Mouse (Mus musculus): ENCODE results near the gene Capn7.
A peak's percentile ranks its signal among the peaks of the same experiment; 100 is the strongest.

The Capn7 gene

GRCm38 (mm10) chr14:31397353-31397752 is 60.9 kb downstream of the Capn7 start:
- DNase-seq: no peak

GRCm38 (mm10) chr14:31397791-31398595 is 61.6 kb downstream of the Capn7 start:
- DNase-seq: no peak

- no peak for DNase-seq
These were observed 62.4 kb downstream of the Capn7 start for GRCm38 (mm10) chr14:31398819-31399218.

- DNase-seq: no peak
These were observed 62.8 kb downstream of the Capn7 start for GRCm38 (mm10) chr14:31399271-31399670.

- DNase-seq: no peak
These were observed 63.8 kb downstream of the Capn7 start for GRCm38 (mm10) chr14:31400246-31400645.

- no peak for DNase-seq
These were observed 64.5 kb downstream of the Capn7 start for GRCm38 (mm10) chr14:31400896-31401295.

- DNase-seq: no peak
These were observed 65.5 kb downstream of the Capn7 start for GRCm38 (mm10) chr14:31401918-31402427.

- DNase-seq: no peak
These were observed 66.3 kb downstream of the Capn7 start for GRCm38 (mm10) chr14:31402693-31403092.

- DNase-seq: no peak
These were observed 67.1 kb downstream of the Capn7 start for GRCm38 (mm10) chr14:31403556-31403955.

GRCm38 (mm10) chr14:31403995-31404394 is 67.6 kb downstream of the Capn7 start:
- no peak for DNase-seq

GRCm38 (mm10) chr14:31404663-31405062 is 68.2 kb downstream of the Capn7 start:
- DNase-seq: no peak

GRCm38 (mm10) chr14:31405652-31406051 is 69.2 kb downstream of the Capn7 start:
- DNase-seq: no peak

- no peak for DNase-seq
These were observed 69.8 kb downstream of the Capn7 start for GRCm38 (mm10) chr14:31406154-31406810.

GRCm38 (mm10) chr14:31407208-31407607 is 70.8 kb downstream of the Capn7 start:
- no peak for DNase-seq

- DNase-seq: no peak
These were observed 71.6 kb downstream of the Capn7 start for GRCm38 (mm10) chr14:31407911-31408604.

GRCm38 (mm10) chr14:31408666-31409065 is 72.2 kb downstream of the Capn7 start:
- DNase-seq: no peak

- DNase-seq: no peak
These were observed 73.8 kb downstream of the Capn7 start for GRCm38 (mm10) chr14:31410123-31410724.

- DNase-seq: no peak
These were observed 74.3 kb downstream of the Capn7 start for GRCm38 (mm10) chr14:31410737-31411136.

- DNase-seq: no peak
These were observed 76.2 kb downstream of the Capn7 start for GRCm38 (mm10) chr14:31412651-31413056.

- peak; percentile 32 for DNase-seq
These were observed 77.1 kb downstream of the Capn7 start for GRCm38 (mm10) chr14:31413475-31414086.

- DNase-seq: no peak
These were observed 78.0 kb downstream of the Capn7 start for GRCm38 (mm10) chr14:31414235-31414966.

- no peak for DNase-seq
These were observed 78.5 kb downstream of the Capn7 start for GRCm38 (mm10) chr14:31414967-31415376.
